Mouse (Mus musculus) thymus, adult 18-20 months (tissue): ENCODE measurements at regions not wholly inside any gene's neighbourhood (a gene's known extent, or its start where the extent isn't known, plus 50 kb on each side); places are given as distances from the start of the nearest gene placed in this dataset.

Source experiments
- DNase-seq, 2 experiments: peaks; one replicate each; pipeline ENCODE4 v3.0.0; 2022; ENCODE audit warnings: mixed read lengths in 2 of 2

DNA sequence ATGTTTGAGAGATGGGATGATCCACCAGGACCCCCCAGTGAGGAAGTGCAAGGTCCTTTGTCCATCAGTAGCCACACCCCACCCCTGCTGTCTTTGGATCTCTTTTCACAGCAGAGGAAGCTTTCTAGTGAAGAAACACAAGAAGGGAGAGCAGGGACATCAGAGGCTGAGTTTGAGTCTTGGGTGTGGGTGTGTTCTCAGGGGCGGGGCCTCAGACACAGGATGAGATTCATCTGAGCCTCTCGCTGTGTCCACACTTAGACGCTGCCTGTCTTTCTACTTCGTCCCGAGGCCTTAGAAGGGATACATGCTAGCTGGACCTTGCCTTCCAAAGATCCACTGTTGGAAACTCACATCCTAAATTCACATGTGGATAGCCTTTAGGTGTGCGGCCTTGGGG, 893.5 kb upstream of the Car8 start:
- no peak for DNase-seq

GRCm38 (mm10) chr4:9131610-9132009, 892.8 kb upstream of the Car8 start:
- no peak for DNase-seq

DNA sequence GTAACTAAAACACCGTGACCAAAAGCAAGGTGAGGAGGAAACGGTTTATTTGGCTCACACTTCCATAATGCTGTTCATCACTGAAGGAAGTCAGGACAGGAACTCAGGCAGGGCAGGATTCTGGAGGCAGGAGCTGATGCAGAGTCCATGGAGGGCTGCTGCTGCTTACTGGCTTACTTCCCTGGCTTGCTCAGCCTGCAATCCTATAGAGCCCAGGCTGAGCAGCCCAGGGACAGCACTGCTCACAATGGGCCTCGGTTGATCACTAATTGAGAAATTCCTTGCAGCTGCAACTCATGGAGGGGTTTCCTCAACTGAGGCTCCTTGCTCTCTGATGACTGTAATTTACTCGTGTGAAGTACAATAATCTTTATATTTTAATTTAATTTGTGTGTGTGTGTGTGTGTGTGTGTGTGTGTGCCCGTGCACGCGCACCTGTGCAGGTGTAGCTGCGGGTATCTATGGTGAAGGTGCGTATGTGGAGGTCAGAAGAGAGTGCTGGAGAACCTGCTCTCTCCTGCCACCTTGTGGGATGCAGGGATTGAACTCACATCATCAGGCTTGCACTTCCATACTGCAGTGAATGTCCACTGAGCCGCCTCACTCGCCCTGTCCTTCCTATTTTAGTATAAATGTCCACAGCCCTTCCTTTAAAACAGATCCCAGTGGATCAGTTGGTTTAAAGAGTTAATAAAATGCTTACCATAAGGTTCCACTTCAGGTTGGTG, 886.6 kb upstream of the Car8 start:
- no peak for DNase-seq

DNA sequence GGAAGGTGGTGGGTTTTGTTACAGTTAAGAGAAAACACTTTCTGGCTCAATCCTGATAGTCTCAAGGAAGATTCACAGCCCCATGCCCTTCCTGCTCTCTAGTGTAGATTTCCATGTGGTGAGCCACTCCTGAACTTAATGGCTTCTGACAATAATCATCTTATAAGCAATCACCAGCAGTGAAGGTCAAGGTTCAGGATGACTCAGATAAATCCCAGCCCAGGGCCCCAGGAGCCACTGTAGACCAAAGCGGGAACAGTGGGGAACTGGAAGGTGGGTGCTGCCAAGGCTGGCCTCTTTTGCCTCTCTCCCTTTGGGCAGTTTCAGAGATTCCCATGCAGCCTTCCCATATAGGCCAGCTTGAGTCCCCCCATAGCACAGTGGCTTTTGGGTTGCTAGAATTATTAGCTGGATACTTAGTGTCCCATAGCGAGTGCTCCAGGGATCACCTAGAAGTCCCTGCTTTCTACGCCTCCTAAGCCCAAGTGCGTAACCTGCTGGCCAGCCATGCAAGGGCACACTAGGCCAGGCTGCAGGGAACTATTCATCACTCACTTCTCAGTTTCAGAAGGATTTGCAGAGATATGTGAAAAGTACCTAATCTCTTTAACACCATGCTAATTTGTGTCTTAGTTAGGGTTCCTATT, 885.9 kb upstream of the Car8 start:
- no peak for DNase-seq

- no peak for DNase-seq
These were observed 885.3 kb upstream of the Car8 start for GRCm38 (mm10) chr4:9124109-9124508.

DNA sequence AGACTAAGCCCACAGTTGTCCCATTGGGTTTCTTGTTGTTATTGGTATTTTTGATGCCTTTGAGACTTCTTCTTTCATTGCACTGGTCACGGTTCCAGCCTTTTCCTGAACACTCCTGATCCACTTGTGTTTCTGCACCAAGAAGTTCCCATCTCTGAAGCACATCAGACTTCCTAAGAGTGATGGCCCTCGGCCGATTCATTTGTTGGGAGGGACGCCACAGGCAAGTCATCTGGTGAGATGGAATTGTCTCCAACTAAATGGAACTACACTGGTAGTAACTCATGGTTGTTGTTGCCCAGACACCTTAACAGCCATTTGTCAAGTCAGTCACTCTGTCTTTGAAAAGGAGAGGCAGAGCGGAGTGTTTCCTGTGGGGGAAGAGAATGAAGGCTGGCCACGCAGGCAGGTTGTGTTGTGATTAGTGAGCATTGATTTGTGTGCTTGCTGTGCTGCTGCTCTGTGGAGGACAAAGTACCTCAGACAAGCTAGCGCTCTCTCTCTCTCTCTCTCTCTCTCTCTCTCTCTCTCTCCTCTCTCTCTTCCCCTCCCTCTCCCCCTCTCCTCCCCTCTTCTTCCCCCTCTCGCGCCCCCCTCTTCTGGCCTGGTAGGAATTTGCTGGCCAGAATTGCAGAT, 884.7 kb upstream of the Car8 start:
- DNase-seq: no peak

- no peak for DNase-seq
These were observed 883.9 kb upstream of the Car8 start for GRCm38 (mm10) chr4:9122639-9123286.

DNA sequence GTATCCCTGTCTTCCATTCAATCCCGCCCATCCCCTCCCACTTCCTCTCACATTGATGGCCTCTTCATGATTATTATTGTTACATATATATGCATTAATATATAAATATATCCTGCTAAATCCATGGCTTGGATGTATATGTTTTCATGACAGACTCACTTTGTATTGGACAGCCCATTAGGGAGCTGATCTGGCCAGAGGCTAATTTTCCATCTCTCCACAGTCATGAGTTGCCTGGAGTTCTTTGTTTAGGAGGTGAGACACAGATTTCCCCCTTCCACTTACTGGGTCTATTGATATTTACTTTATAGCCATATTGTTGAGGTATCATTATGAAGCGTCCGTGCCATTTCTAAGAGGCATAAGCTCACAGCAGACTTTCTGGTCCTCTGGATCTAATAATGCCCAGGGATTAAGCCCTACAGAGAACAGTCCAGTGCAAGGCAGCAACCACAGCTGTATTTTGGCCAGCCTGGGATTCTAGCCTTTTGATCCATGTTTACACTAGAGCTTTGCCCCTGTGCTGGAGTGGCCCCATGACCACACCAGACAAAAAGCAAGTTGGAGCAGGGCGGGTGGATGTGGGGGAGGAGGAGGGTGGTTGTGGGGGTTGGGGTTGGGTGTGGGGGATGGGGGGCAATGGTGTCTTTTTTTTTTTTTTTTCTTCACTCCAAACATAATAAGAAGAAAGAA, 878.3 kb upstream of the Car8 start:
- DNase-seq: no peak

DNA sequence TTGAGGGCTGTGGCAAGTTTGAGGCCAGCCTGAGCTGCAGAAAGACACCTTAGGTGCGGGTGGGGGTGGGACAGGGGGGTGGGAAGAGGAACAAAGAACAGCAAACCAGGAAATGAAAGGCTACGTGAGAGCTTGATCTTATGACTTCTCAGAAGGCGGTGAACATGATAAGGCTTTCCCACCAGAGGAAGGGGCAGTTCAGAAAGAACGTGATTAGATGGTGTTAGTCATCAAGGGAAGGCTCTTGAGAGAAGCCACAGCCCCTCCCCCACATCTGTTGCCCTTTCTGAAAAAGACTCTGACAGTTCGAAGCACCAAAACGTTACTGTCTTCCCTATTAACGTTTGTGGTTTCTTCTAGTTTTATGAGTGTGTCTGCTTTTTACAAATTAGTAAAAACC, 877.0 kb upstream of the Car8 start:
- DNase-seq: no peak

GRCm38 (mm10) chr4:9113982-9114381, 875.1 kb upstream of the Car8 start:
- DNase-seq: no peak

DNA sequence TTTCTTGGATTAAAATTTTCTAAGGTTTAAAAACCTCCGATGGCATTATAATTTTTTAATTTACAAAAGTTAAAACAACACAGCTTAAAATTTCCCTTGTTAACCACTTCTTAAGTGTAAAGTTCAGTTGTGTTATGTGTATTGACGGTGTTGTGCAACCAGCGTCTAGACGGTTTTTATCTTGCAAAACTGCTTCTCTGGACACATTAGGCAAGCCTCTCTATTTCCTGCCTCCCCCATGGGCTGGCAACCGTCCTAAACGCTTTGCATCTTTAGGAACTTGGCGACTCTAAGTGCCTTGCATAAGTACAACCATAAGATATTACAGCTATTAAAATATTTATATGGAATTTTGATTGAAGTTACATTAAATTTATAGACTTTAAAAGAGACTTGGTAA, 871.5 kb upstream of the Car8 start:
- DNase-seq: no peak

- DNase-seq: no peak
These were observed 868.5 kb upstream of the Car8 start for GRCm38 (mm10) chr4:9107295-9107694.

DNA sequence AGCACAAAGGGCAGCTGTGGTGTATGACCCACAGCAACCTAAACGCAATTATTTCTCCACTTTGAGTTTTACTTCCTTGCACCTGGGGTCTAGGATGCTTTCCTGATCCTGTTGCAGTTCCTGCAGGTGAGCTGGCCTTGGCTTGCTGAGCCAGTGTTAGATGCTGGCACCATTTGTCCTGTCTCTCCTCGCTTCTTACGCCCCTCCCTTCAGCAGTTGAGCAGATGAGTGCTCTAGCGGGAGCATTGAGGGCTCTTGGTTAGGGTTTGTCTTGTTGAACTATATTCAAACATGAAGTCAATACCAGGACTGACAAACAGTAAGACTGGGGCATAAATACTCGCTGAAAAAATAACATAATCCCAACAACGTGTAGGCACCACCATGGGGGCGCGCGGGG, 867.9 kb upstream of the Car8 start:
- no peak for DNase-seq

- DNase-seq: no peak
These were observed 865.8 kb upstream of the Car8 start for GRCm38 (mm10) chr4:9104657-9105056.

DNA sequence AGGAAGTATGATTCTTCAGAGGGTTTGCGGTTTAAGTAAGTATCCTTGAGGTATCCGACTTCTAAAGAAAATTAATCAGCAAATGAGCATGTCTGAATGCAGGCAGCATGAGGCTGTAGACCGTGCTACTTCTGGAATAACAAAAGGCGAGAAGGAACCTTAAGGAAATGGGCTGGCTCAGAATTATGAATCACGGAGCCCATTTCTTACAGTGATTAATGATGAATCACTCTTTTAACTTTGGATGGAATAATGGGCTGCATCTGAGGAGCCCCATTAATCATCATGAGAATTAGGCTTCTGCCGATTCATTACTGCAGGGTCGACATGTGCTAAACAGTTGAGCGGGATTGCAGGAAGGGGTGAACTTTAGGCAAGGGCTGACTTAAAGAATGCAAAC, 865.1 kb upstream of the Car8 start:
- no peak for DNase-seq

DNA sequence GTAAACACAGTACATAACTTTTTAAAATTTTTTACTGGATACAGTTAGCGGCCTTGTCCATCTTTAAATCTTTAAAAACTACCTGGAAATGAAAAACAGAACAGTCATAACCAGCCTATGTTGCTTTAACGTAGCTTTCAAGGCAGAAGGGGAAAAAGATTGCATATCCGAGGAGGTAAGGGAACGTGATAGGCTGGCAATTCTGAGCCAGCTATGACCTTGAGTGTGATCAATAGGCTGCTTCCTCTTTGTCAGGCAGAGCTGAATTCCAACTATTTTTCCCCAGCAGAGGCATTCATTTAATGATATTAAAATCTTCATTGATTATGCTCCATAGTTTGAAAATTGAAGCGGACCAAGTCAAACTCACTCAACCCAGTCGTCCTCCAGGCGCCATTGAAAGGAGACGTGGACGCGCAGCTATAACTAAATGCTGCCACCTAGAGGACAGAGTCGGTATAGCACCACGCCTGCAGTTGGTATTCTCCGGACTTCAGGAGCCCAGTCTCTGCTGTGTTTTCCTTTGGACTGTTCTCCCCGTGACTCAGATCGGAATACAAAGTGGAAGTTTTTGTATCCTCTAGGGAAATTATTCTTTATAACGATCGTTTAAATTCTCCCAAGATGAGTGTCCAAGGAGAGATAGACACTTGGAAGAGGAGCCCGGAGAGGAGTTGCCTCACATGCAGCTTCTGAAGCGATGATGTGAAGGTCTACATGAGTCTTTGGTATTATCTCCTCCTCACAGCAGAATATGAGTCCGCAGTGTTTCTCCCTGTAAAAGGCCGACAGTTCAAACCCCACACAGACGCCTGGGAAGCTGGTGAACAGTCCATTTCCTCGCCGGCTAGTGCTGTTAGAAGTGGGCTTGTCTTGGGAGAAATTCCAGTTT, 858.2 kb upstream of the Car8 start:
- peak; percentile 23 to 25 for DNase-seq

DNA sequence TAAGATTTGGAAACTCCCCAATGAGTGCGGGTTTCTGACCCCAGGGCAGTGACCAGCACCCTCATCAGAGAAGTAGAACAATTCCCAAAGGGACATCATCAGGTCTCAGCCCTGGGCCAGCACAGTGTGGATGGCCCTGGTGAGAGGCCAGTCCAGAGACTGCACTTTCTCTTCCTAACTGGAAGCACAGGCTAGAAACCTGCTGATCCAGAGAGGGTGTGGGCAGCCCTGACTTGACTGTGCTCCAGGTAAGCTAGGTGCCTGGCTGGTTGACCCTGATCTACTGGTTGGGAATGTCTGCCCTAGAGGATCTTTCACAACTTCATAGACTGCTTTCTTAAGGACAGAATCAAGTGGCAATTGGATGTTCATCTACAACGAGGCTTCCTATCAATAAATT, 857.4 kb upstream of the Car8 start:
- DNase-seq: no peak

DNA sequence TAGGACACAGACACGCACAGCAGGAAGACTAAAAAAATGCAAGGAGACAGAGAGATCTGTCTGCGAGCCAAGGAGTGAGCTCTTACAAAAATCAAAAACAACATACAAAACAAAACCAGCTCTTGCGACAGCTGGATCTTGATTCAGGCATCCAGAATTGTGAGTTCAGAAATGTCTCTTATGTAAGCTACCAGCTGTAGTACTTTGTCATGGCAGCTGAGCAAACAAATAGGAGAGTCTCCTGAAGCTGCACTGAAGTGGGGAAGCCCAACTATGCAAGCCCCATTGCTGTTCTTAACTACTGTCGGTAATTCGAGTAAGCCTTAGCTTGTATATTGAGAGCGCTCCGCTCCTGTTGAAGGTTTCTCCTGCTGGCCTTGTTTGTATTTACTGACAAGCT, 856.8 kb upstream of the Car8 start:
- no peak for DNase-seq

DNA sequence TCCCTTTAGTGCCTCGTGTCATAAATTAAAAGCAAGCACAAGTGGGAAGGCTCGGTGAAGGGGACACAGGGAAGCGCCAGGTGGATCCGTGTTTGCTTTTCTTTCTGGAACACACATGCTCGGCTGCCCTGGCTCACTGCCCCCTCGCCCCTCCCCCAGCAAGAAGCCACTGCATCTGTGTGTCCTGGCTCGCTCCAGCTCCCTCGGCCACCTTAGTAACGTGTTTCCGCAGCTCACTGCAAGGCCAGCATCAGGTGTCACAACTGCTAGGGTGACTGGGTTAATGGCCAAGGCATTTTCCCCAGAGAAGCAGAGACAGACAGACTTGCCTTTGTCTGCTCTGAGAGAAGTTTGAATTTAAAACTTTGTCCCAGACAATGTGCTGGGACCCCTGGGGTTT, 855.7 kb upstream of the Car8 start:
- DNase-seq: no peak

DNA sequence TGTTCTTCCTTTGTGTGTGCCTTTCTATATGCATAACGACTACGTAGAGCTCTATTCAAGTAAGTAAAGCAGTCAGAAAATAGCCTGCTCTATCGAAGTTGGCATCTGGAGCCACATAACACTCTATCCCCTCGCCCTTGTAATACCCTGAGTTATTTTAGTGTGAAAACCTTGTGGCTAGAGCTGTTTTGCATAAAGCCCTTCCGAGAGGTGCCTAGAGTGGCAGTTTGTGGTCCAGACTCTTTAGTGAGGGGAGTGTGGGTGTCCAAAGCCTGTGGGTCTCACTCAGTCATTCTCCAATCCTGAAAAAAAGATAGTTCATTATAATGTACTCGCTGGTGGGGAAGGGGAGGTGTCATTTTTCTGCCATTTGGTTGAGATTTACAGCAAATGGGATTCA, 855.2 kb upstream of the Car8 start:
- DNase-seq: no peak

DNA sequence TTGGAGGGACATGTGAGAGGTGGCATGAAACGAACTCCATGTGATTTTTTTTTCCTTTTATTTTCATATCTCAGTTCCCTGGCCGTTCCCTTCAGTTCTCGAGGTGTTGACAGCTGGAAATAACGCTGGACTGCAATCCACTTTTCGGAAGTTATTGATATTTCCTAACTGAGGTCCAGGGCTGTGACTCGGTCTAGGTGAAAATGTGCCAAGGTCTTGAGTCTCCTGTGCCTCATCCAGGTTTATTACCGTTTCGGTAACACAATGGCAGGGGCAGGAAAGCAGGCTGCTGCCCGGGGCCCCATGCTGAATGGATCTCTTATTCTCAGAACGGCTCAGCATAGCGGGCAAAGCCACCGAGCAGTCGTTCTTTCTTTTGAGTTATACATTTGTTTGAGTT, 844.7 kb upstream of the Car8 start:
- DNase-seq: no peak
